Mouse (Mus musculus): ENCODE results near the gene Hdac10. TPM values are rescaled to one million over a fixed set of nuclear protein-coding genes. Genes with fewer than 3 reads are reported as not detected.

The Hdac10 gene
- total RNA-seq, 2 experiments from 2014 or later = 7.6 to 10.6 TPM

GRCm38 (mm10) chr15:89148496-89149270 is 20.2 kb upstream of the Hdac10 start:
- DNase-seq = no peak

GRCm38 (mm10) chr15:89147895-89148294 is 19.4 kb upstream of the Hdac10 start:
- no peak for DNase-seq

GRCm38 (mm10) chr15:89147456-89147855 is 19.0 kb upstream of the Hdac10 start:
- DNase-seq = no peak

GRCm38 (mm10) chr15:89147024-89147423 is 18.5 kb upstream of the Hdac10 start:
- DNase-seq = no peak

GRCm38 (mm10) chr15:89146537-89146936 is 18.0 kb upstream of the Hdac10 start:
- no peak for DNase-seq

- DNase-seq = no peak
These were observed 17.4 kb upstream of the Hdac10 start for GRCm38 (mm10) chr15:89145813-89146350.

GRCm38 (mm10) chr15:89144965-89145364 is 16.5 kb upstream of the Hdac10 start:
- DNase-seq = no peak

- no peak for DNase-seq
These were observed 14.6 kb upstream of the Hdac10 start for GRCm38 (mm10) chr15:89143134-89143533.

GRCm38 (mm10) chr15:89141905-89142304 is 13.4 kb upstream of the Hdac10 start:
- no peak for DNase-seq

- DNase-seq = no peak
These were observed 12.9 kb upstream of the Hdac10 start for GRCm38 (mm10) chr15:89141443-89141842.

GRCm38 (mm10) chr15:89140659-89141252 is 12.3 kb upstream of the Hdac10 start, which contains the start of gene Mapk12:
Gene Mapk12 (minus strand): TSS chr15:89140703.
- peak; percentile 71 for DNase-seq

GRCm38 (mm10) chr15:89140048-89140658 is 11.7 kb upstream of the Hdac10 start:
- DNase-seq = peak; percentile 58

GRCm38 (mm10) chr15:89138531-89138930 is 10.0 kb upstream of the Hdac10 start:
- no peak for DNase-seq

GRCm38 (mm10) chr15:89138046-89138405 is 9.5 kb upstream of the Hdac10 start:
- DNase-seq = no peak

- DNase-seq = no peak
These were observed 9.0 kb upstream of the Hdac10 start for GRCm38 (mm10) chr15:89137378-89138045.

- no peak for DNase-seq
These were observed 8.1 kb upstream of the Hdac10 start for GRCm38 (mm10) chr15:89136461-89137155.

- DNase-seq = no peak
These were observed 2.8 kb upstream of the Hdac10 start for GRCm38 (mm10) chr15:89131316-89131715.

- no peak for DNase-seq
These were observed 1.7 kb upstream of the Hdac10 start for GRCm38 (mm10) chr15:89130245-89130644.

- no peak for DNase-seq
These were observed 1.0 kb downstream of the Hdac10 start for GRCm38 (mm10) chr15:89127364-89127940.

- DNase-seq = no peak
These were observed 1.9 kb downstream of the Hdac10 start for GRCm38 (mm10) chr15:89126622-89127021.

- no peak for DNase-seq
These were observed 3.1 kb downstream of the Hdac10 start for GRCm38 (mm10) chr15:89125351-89125750.

- no peak for DNase-seq
These were observed 4.2 kb downstream of the Hdac10 start for GRCm38 (mm10) chr15:89124312-89124711.

All from gastrocnemius, postnatal 10 days (tissue).